Mouse (Mus musculus): ENCODE measurements around the gene Slc17a7. TPM values are rescaled to one million over a fixed set of nuclear protein-coding genes. Genes with fewer than 3 reads are reported as not detected.
A peak's percentile ranks its signal among the peaks of the same experiment; 100 is the strongest.

The Slc17a7 gene
- polyA plus RNA-seq, 1 experiment from 2014 or later = 0.51 TPM

GRCm38 (mm10) chr7:45176356-45176755, 12.6 kb downstream of the Slc17a7 start:
- Histone ChIP-seq H3K27ac (ENCODE audit: low read depth, low read length) (no peak overlapping the region), H3K9me3 (ENCODE audit: control insufficient read depth, low read length) (no peaks in the 10 kb centered on the region; the same call in 1 of the 2 replicates), H3K36me3 (ENCODE audit: control insufficient read depth, insufficient read depth, low read length) (no peaks in the 10 kb centered on the region), H3K4me2 (peak overlapping the region; percentile 25), H3K27me3 (ENCODE audit: control insufficient read depth, insufficient read depth, low read length) (peaks cover 74% of the 10 kb centered on the region), H3K4me3 (ENCODE audit: low read depth, low read length) (peak overlapping the region; percentile 1; the same call in 1 of the 2 replicates), H3K4me1 (ENCODE audit: control insufficient read depth, insufficient read depth, low read length) (peaks cover 7% of the 10 kb centered on the region), H3K9ac (ENCODE audit: low read length) (peak overlapping the region; percentile 20; the same call in 1 of the 2 replicates)
- no peak for DNase-seq (ENCODE audit: low spot score, missing footprints)
- ATAC-seq (ENCODE audit: low FRiP score) = 0 out of 2 replicates have a peak, but pooled peaks have one; percentile 8
- WGBS = 3% methylated on average over 30 of the region's 31 CpGs

GRCm38 (mm10) chr7:45178550-45178949, 14.8 kb downstream of the Slc17a7 start:
- no peak overlapping the region for H3K9ac ChIP-seq (ENCODE audit: low read length)
- H3K4me3 ChIP-seq (ENCODE audit: low read depth, low read length) = no peak overlapping the region
- 26% methylated on average over 7 of the region's 7 CpGs for WGBS
- DNase-seq (ENCODE audit: low spot score, missing footprints) (no peak), ATAC-seq (ENCODE audit: low FRiP score) (no peak)
- H3K9me3 ChIP-seq (ENCODE audit: control insufficient read depth, low read length) = no peaks in the 10 kb centered on the region
- no peaks in the 10 kb centered on the region for H3K36me3 ChIP-seq (ENCODE audit: control insufficient read depth, insufficient read depth, low read length)
- H3K27ac ChIP-seq (ENCODE audit: low read depth, low read length) = no peak overlapping the region
- H3K4me2 ChIP-seq = no peak overlapping the region
- peaks cover 96% of the 10 kb centered on the region for H3K27me3 ChIP-seq (ENCODE audit: control insufficient read depth, insufficient read depth, low read length)
- H3K4me1 ChIP-seq (ENCODE audit: control insufficient read depth, insufficient read depth, low read length) = peaks cover 12% of the 10 kb centered on the region

- Histone ChIP-seq H3K9me3 (ENCODE audit: control insufficient read depth, low read length) (no peaks in the 10 kb centered on the region), H3K4me1 (ENCODE audit: control insufficient read depth, insufficient read depth, low read length) (peaks cover 12% of the 10 kb centered on the region), H3K4me3 (ENCODE audit: low read depth, low read length) (no peak within 1 kb of the TSS), H3K9ac (ENCODE audit: low read length) (no peak within 1 kb of the TSS), H3K36me3 (ENCODE audit: control insufficient read depth, insufficient read depth, low read length) (no peaks in the 10 kb centered on the region), H3K27ac (ENCODE audit: low read depth, low read length) (no peak within 1 kb of the TSS), H3K4me2 (no peak within 1 kb of the TSS), H3K27me3 (ENCODE audit: control insufficient read depth, insufficient read depth, low read length) (peaks cover 99% of the 10 kb centered on the region)
- ATAC-seq (ENCODE audit: low FRiP score) = no peak
- 26% methylated on average over 7 of the region's 7 CpGs for WGBS
- no peak for DNase-seq (ENCODE audit: low spot score, missing footprints)
These were observed 15.7 kb downstream of the Slc17a7 start, which contains the start of gene Gfy for GRCm38 (mm10) chr7:45179469-45179868. TSS of gene Gfy (minus strand) at chr7:45179569.

- peaks cover 89% of the 10 kb centered on the region for H3K27me3 ChIP-seq (ENCODE audit: control insufficient read depth, insufficient read depth, low read length)
- no peak within 1 kb of the TSS for H3K9ac ChIP-seq (ENCODE audit: low read length)
- H3K4me1 ChIP-seq (ENCODE audit: control insufficient read depth, insufficient read depth, low read length) = peaks cover 8% of the 10 kb centered on the region
- no peak within 1 kb of the TSS for H3K27ac ChIP-seq (ENCODE audit: low read depth, low read length)
- H3K36me3 ChIP-seq (ENCODE audit: control insufficient read depth, insufficient read depth, low read length) = no peaks in the 10 kb centered on the region
- 0 out of 2 replicates have a peak within 1 kb of the TSS, but pooled peaks have one; percentile 23 for H3K4me2 ChIP-seq
- ATAC-seq (ENCODE audit: low FRiP score) = no peak
- no peak for DNase-seq (ENCODE audit: low spot score, missing footprints)
- WGBS = 24% methylated on average over 20 of the region's 20 CpGs
- H3K9me3 ChIP-seq (ENCODE audit: control insufficient read depth, low read length) = no peaks in the 10 kb centered on the region
- peak within 1 kb of the TSS; percentile 5; the same call in 1 of the 2 replicates for H3K4me3 ChIP-seq (ENCODE audit: low read depth, low read length)
These were observed 17.2 kb downstream of the Slc17a7 start, which contains the start of gene Pth2 for GRCm38 (mm10) chr7:45180896-45181477. TSS of gene Pth2 (plus strand) at chr7:45180995.

- 0 out of 2 replicates have a peak, but pooled peaks have one; percentile 4 for ATAC-seq (ENCODE audit: low FRiP score)
- Histone ChIP-seq H3K27me3 (ENCODE audit: control insufficient read depth, insufficient read depth, low read length) (peaks cover 84% of the 10 kb centered on the region), H3K4me1 (ENCODE audit: control insufficient read depth, insufficient read depth, low read length) (peaks cover 5% of the 10 kb centered on the region), H3K4me3 (ENCODE audit: low read depth, low read length) (peak overlapping the region; percentile 5; the same call in 1 of the 2 replicates), H3K9ac (ENCODE audit: low read length) (no peak overlapping the region), H3K4me2 (0 out of 2 replicates have a peak overlapping the region, but pooled peaks have one; percentile 23), H3K36me3 (ENCODE audit: control insufficient read depth, insufficient read depth, low read length) (no peaks in the 10 kb centered on the region), H3K27ac (ENCODE audit: low read depth, low read length) (no peak overlapping the region), H3K9me3 (ENCODE audit: control insufficient read depth, low read length) (no peaks in the 10 kb centered on the region)
- DNase-seq (ENCODE audit: low spot score, missing footprints) = no peak
- 5% methylated on average over 33 of the region's 35 CpGs for WGBS
These were observed 17.8 kb downstream of the Slc17a7 start for GRCm38 (mm10) chr7:45181540-45181939.

- Histone ChIP-seq H3K4me2 (peak overlapping the region; percentile 42), H3K4me1 (ENCODE audit: control insufficient read depth, insufficient read depth, low read length) (peaks cover 5% of the 10 kb centered on the region), H3K9ac (ENCODE audit: low read length) (no peak overlapping the region), H3K36me3 (ENCODE audit: control insufficient read depth, insufficient read depth, low read length) (no peaks in the 10 kb centered on the region), H3K27me3 (ENCODE audit: control insufficient read depth, insufficient read depth, low read length) (peaks cover 77% of the 10 kb centered on the region), H3K4me3 (ENCODE audit: low read depth, low read length) (peak overlapping the region; percentile 17), H3K9me3 (ENCODE audit: control insufficient read depth, low read length) (no peaks in the 10 kb centered on the region), H3K27ac (ENCODE audit: low read depth, low read length) (no peak overlapping the region)
- DNase-seq (ENCODE audit: low spot score, missing footprints) (peak; percentile 94), ATAC-seq (ENCODE audit: low FRiP score) (peak; percentile 80)
- WGBS = under 1% methylated on average over 34 of the region's 34 CpGs
These were observed 18.5 kb downstream of the Slc17a7 start for GRCm38 (mm10) chr7:45182199-45182601.

GRCm38 (mm10) chr7:45182606-45183005, 18.9 kb downstream of the Slc17a7 start:
- ATAC-seq (ENCODE audit: low FRiP score) (no peak), DNase-seq (ENCODE audit: low spot score, missing footprints) (no peak)
- H3K27me3 ChIP-seq (ENCODE audit: control insufficient read depth, insufficient read depth, low read length) = peaks cover 73% of the 10 kb centered on the region
- H3K9ac ChIP-seq (ENCODE audit: low read length) = no peak overlapping the region
- WGBS = 19% methylated on average over 11 of the region's 11 CpGs
- H3K4me3 ChIP-seq (ENCODE audit: low read depth, low read length) = peak overlapping the region; percentile 17
- no peaks in the 10 kb centered on the region for H3K36me3 ChIP-seq (ENCODE audit: control insufficient read depth, insufficient read depth, low read length)
- H3K9me3 ChIP-seq (ENCODE audit: control insufficient read depth, low read length) = no peaks in the 10 kb centered on the region
- no peak overlapping the region for H3K27ac ChIP-seq (ENCODE audit: low read depth, low read length)
- peak overlapping the region; percentile 42 for H3K4me2 ChIP-seq
- H3K4me1 ChIP-seq (ENCODE audit: control insufficient read depth, insufficient read depth, low read length) = peaks cover 5% of the 10 kb centered on the region

- H3K27ac ChIP-seq (ENCODE audit: low read depth, low read length) = no peak overlapping the region
- DNase-seq (ENCODE audit: low spot score, missing footprints) (no peak), ATAC-seq (ENCODE audit: low FRiP score) (no peak)
- no peaks in the 10 kb centered on the region for H3K36me3 ChIP-seq (ENCODE audit: control insufficient read depth, insufficient read depth, low read length)
- WGBS = 71% methylated on average over 7 of the region's 7 CpGs
- H3K9me3 ChIP-seq (ENCODE audit: control insufficient read depth, low read length) = no peaks in the 10 kb centered on the region
- no peak overlapping the region for H3K4me3 ChIP-seq (ENCODE audit: low read depth, low read length)
- no peak overlapping the region for H3K4me2 ChIP-seq
- H3K9ac ChIP-seq (ENCODE audit: low read length) = no peak overlapping the region
- H3K27me3 ChIP-seq (ENCODE audit: control insufficient read depth, insufficient read depth, low read length) = peaks cover 62% of the 10 kb centered on the region
- peaks cover 5% of the 10 kb centered on the region for H3K4me1 ChIP-seq (ENCODE audit: control insufficient read depth, insufficient read depth, low read length)
These were observed 19.9 kb downstream of the Slc17a7 start for GRCm38 (mm10) chr7:45183672-45184071.

- ATAC-seq (ENCODE audit: low FRiP score) (no peak), DNase-seq (ENCODE audit: low spot score, missing footprints) (no peak)
- Histone ChIP-seq H3K36me3 (ENCODE audit: control insufficient read depth, insufficient read depth, low read length) (no peaks in the 10 kb centered on the region), H3K4me2 (no peak overlapping the region), H3K27ac (ENCODE audit: low read depth, low read length) (no peak overlapping the region), H3K27me3 (ENCODE audit: control insufficient read depth, insufficient read depth, low read length) (peaks cover 44% of the 10 kb centered on the region), H3K9me3 (ENCODE audit: control insufficient read depth, low read length) (no peaks in the 10 kb centered on the region), H3K4me3 (ENCODE audit: low read depth, low read length) (no peak overlapping the region), H3K4me1 (ENCODE audit: control insufficient read depth, insufficient read depth, low read length) (peaks cover 5% of the 10 kb centered on the region), H3K9ac (ENCODE audit: low read length) (no peak overlapping the region)
- 68% methylated on average over 7 of the region's 7 CpGs for WGBS
These were observed 22.2 kb downstream of the Slc17a7 start for GRCm38 (mm10) chr7:45185921-45186320.

Measured in midbrain, embryonic 11.5 days (tissue).